Mouse (Mus musculus) 3134 (cell line): ENCODE results near the gene Metap1d.

Source experiments
- DNase-seq: peaks from one replicate; pipeline ENCODE4 v3.0.0-alpha.2; 2011; ENCODE audit warnings: low spot score; ENCODE audit not compliant: insufficient read length; ENCODE audit errors: extremely low read depth

Gene Metap1d

GRCm38 (mm10) chr2:71523431-71523830 lies 70.4 kb downstream of the Metap1d start:
- DNase-seq: no peak

- no peak for DNase-seq
Observed at GRCm38 (mm10) chr2:71524763-71525162, 71.7 kb downstream of the Metap1d start.

- no peak for DNase-seq
Observed at GRCm38 (mm10) chr2:71526595-71527322, 73.7 kb downstream of the Metap1d start.

- no peak for DNase-seq
Observed at GRCm38 (mm10) chr2:71527323-71528013, 74.4 kb downstream of the Metap1d start.

GRCm38 (mm10) chr2:71528014-71528713 lies 75.1 kb downstream of the Metap1d start, which contains the start of gene Dlx1:
Dlx1 (plus strand) TSS chr2:71528113.
- no peak for DNase-seq

GRCm38 (mm10) chr2:71528714-71529510 lies 75.8 kb downstream of the Metap1d start:
- no peak for DNase-seq

GRCm38 (mm10) chr2:71529511-71530351 lies 76.7 kb downstream of the Metap1d start:
- DNase-seq: peak; percentile 94

GRCm38 (mm10) chr2:71530391-71531123 lies 77.5 kb downstream of the Metap1d start:
- DNase-seq: no peak

- no peak for DNase-seq
Observed at GRCm38 (mm10) chr2:71531124-71531590, 78.1 kb downstream of the Metap1d start.

GRCm38 (mm10) chr2:71531990-71532970 lies 79.2 kb downstream of the Metap1d start:
- DNase-seq: no peak

- DNase-seq: no peak
Observed at GRCm38 (mm10) chr2:71533094-71533493, 80.0 kb downstream of the Metap1d start.

GRCm38 (mm10) chr2:71534242-71535052 lies 81.4 kb downstream of the Metap1d start:
- DNase-seq: no peak

GRCm38 (mm10) chr2:71540611-71541417 lies 87.7 kb downstream of the Metap1d start:
- no peak for DNase-seq

- no peak for DNase-seq
Observed at GRCm38 (mm10) chr2:71541418-71542226, 88.5 kb downstream of the Metap1d start.

- DNase-seq: no peak
Observed at GRCm38 (mm10) chr2:71542227-71542815, 89.2 kb downstream of the Metap1d start.
